Mouse (Mus musculus) G1E (cell line): ENCODE data around the gene Tagap1. TPM values are rescaled to one million over a fixed set of nuclear protein-coding genes. Genes with fewer than 3 reads are reported as not detected.
A peak's percentile ranks its signal among the peaks of the same experiment; 100 is the strongest.
"Not testable (repeated sequence)": the region's sequence is repeated elsewhere in the genome, so short reads cannot be mapped to it uniquely, and the experiment has no call there.

Experiments used
- ATAC-seq: 2 replicates; pipeline ENCODE4 v1.8.0; 2016; ENCODE audit warnings: mild to moderate bottlenecking; ENCODE audit not compliant: insufficient number of reproducible peaks, poor library complexity, low FRiP score, severe bottlenecking; ENCODE audit errors: extremely low read depth
- DNase-seq: peaks from one replicate; pipeline ENCODE4 v3.0.0; 2012; ENCODE audit warnings: low spot score
- H3K27me3 ChIP-seq: 2 replicates; pipeline ENCODE4 v1.6.1; 2012; ENCODE audit warnings: mild to moderate bottlenecking, low read length, inconsistent platforms; ENCODE audit not compliant: insufficient read depth
- H3K36me3 ChIP-seq: replicated peaks from 2 replicates; pipeline ENCODE3; 2012; ENCODE audit warnings: mild to moderate bottlenecking, inconsistent platforms
- H3K4me1 ChIP-seq: 2 replicates; pipeline ENCODE4 v1.6.1; 2012; ENCODE audit warnings: low read depth, low read length, inconsistent platforms, mixed read lengths; ENCODE audit not compliant: insufficient read depth
- H3K4me3 ChIP-seq: 2 replicates; pipeline ENCODE4 v1.5.1; 2012; ENCODE audit warnings: low read depth, mild to moderate bottlenecking, inconsistent platforms, low read length, moderate library complexity, mixed read lengths
- H3K9me3 ChIP-seq: replicated peaks from 2 replicates; pipeline ENCODE4 v1.6.1; 2012; ENCODE audit warnings: inconsistent platforms
- CTCF ChIP-seq: IDR thresholded peaks from 2 replicates; pipeline ENCODE4 v1.5.1; 2012; ENCODE audit warnings: low read depth, low read length, inconsistent platforms, mixed read lengths
- polyA plus RNA-seq: library from polyadenylated mRNA; stranded (reverse); fragments of >175 nt; gene quantifications from 2 replicates; pipeline ENCODE4 v1.2.3, GENCODE M21; 2012
- total RNA-seq, 2 experiments: library from RNA; stranded (forward) in 1 of 2; stranded (reverse) in 1 of 2; fragments of 200-1000 nt in 1 of 2; fragments of >200 nt in 1 of 2; fragmentation: Nextera tagmentation in 1 of 2; gene quantifications; 2 replicates each; pipeline ENCODE4 v1.2.3; 2014 to 2017

Gene Tagap1
- total and polyA plus RNA-seq, 3 experiments = 4.9 to 17.9 (median 16.9) TPM

- ATAC-seq = peak; percentile 18; the same call in 1 of the 2 replicates
- H3K9me3 ChIP-seq, H3K36me3 ChIP-seq, H3K27me3 ChIP-seq, DNase-seq, H3K4me1 ChIP-seq: not testable (repeated sequence)
- peak overlapping the region; percentile 70 for H3K4me3 ChIP-seq
Observed at GRCm38 (mm10) chr17:6979380-6979779, 18.4 kb upstream of the Tagap1 start.

GRCm38 (mm10) chr17:6978287-6979248, 17.6 kb upstream of the Tagap1 start, which contains the start of gene Gm49721:
Gm49721 (plus strand) TSS chr17:6978904.
- DNase-seq (peak; percentile 1), ATAC-seq (peak; percentile 88)
- H3K4me1 ChIP-seq, H3K27me3 ChIP-seq, H3K9me3 ChIP-seq, H3K36me3 ChIP-seq: not testable (repeated sequence)
- peak within 1 kb of the TSS; percentile 70 for H3K4me3 ChIP-seq

DNA sequence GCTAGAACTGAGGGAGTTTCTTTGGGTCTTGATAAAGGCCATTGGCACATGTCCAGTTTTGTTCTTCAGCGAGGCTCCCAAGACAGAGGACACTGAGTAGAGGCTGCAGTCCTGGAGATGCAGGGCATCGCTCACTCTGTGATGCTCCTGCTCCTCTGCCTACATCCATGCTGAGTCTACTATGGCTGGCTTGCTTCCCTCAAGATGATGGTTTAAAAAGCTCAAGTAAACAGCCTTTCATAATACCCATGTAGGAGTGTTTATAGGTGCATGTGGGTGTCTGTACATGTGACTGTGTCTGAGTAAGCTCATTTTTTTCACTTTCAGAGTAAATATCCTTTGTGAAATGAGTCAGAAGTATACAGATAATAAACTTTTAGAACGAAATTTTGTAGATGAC, 14.0 kb upstream of the Tagap1 start:
- H3K9me3 ChIP-seq, H3K4me1 ChIP-seq, H3K27me3 ChIP-seq, DNase-seq, ATAC-seq, H3K36me3 ChIP-seq, H3K4me3 ChIP-seq: not testable (repeated sequence)

DNA sequence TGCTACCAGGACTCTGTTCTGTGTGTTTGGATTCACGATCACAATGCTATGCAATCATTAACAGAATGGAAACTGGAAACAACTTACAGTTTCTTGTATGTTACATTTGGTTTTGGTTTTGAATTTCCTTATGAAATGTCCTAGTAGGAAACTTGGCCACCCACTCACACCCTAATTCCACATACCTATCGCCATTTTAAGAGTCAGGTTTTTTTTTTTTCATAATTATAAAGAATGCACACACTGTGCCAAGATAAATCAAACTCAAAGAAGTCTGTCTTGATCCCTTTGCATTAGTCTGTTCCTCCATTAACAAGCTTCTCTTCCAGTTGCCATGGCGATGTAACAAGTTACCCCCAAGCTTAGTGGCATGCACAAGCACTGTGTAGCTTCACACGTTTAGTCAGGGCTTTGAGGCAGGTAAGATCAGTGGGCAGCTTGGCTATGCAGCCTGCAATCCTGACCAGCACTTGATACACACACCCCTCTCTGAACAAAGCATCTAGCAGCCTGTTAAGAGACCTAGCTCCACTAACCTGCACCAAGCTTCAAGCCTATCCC, 12.0 kb upstream of the Tagap1 start:
- not testable (repeated sequence) for H3K27me3 ChIP-seq, H3K9me3 ChIP-seq, ATAC-seq, H3K36me3 ChIP-seq, H3K4me1 ChIP-seq, DNase-seq, H3K4me3 ChIP-seq

DNA sequence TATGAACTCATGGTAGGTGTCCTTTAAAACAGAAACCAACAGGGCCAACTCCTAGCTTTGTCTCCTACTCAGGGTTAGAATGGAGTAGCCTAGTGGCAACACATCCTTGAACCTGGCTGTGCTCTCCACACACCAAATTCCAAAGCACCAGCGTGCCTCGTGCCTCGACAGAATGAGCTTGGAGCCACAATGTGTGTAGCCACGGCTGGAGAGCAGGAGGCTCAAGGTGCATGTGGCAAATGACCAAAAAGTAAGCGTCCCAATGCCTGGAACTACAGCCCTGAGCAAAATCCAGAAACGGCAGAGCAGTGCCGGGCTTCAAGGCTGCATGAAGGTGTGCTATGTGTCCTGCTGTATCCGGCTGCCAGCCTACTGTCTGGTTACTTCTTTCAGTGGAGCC, 10.3 kb upstream of the Tagap1 start:
- H3K27me3 ChIP-seq, H3K4me3 ChIP-seq, H3K36me3 ChIP-seq, DNase-seq, H3K9me3 ChIP-seq, H3K4me1 ChIP-seq, ATAC-seq: not testable (repeated sequence)

GRCm38 (mm10) chr17:6970334-6970733, 9.4 kb upstream of the Tagap1 start, which contains the start of gene Rnaset2b:
Rnaset2b (plus strand) TSS chr17:6970634.
- DNase-seq, H3K4me1 ChIP-seq, H3K4me3 ChIP-seq, H3K9me3 ChIP-seq, ATAC-seq, H3K27me3 ChIP-seq, H3K36me3 ChIP-seq: not testable (repeated sequence)

- H3K4me1 ChIP-seq, DNase-seq, H3K27me3 ChIP-seq, H3K4me3 ChIP-seq, H3K36me3 ChIP-seq, ATAC-seq, H3K9me3 ChIP-seq: not testable (repeated sequence)
Observed at GRCm38 (mm10) chr17:6967673-6968072, 6.7 kb upstream of the Tagap1 start.

DNA sequence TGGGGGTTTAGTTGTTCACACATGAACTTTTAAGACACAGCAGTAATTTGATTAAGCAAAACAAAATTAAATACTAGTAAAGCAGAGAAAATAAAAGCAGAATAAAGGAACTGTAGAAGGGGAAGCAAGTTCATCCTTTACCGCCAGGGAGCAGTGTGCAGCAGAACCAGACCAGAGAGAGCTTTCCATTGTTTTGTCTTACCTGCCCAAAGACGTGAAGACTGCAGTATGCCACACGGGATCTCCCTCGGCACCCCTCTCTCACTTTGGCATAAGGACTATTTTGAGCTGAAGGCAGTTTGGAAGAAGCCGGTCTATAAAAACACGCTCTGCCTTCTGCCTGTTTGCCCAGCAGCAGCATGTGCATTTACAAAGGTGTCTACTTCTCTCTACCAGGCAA, 4.4 kb upstream of the Tagap1 start:
- DNase-seq = peak; percentile 2
- not testable (repeated sequence) for ATAC-seq, H3K36me3 ChIP-seq, H3K4me3 ChIP-seq, H3K9me3 ChIP-seq, H3K4me1 ChIP-seq, H3K27me3 ChIP-seq
- TF ChIP-seq CTCF = peak; percentile 14; the same call in 1 of the 2 replicates

- H3K4me3 ChIP-seq, ATAC-seq, H3K9me3 ChIP-seq, H3K36me3 ChIP-seq, DNase-seq, H3K4me1 ChIP-seq, H3K27me3 ChIP-seq: not testable (repeated sequence)
Observed at GRCm38 (mm10) chr17:6962936-6963335, 2.0 kb upstream of the Tagap1 start.

- not testable (repeated sequence) for DNase-seq, H3K9me3 ChIP-seq, ATAC-seq, H3K4me3 ChIP-seq, H3K27me3 ChIP-seq, H3K36me3 ChIP-seq, H3K4me1 ChIP-seq
Observed at GRCm38 (mm10) chr17:6962339-6962738, 1.4 kb upstream of the Tagap1 start.

GRCm38 (mm10) chr17:6961181-6962000, 435 bp upstream of the Tagap1 start:
- H3K36me3 ChIP-seq, H3K27me3 ChIP-seq, H3K4me3 ChIP-seq, H3K9me3 ChIP-seq, DNase-seq, H3K4me1 ChIP-seq: not testable (repeated sequence)
- peak; percentile 92 for ATAC-seq
